Mouse (Mus musculus) G1E (cell line): ENCODE results near the gene Il20rb.

ENCODE experiments used
- CTCF ChIP-seq: IDR thresholded peaks from 2 replicates; pipeline ENCODE4 v1.5.1; 2012; ENCODE audit warnings: low read depth, low read length, inconsistent platforms, mixed read lengths
- GATA2 ChIP-seq: IDR thresholded peaks from 2 replicates; pipeline ENCODE4 v1.6.1; 2012; ENCODE audit warnings: low read depth, low read length, inconsistent platforms, borderline replicate concordance
- POLR2AphosphoS5 ChIP-seq: IDR thresholded peaks from 2 replicates; pipeline ENCODE4 v1.6.1; 2012; ENCODE audit warnings: low read depth, low read length, inconsistent platforms; ENCODE audit not compliant: insufficient replicate concordance

GRCm38 (mm10) chr9:100463771-100464170 lies 22.8 kb downstream of the Il20rb start:
- TF ChIP-seq CTCF = no peak
- TF ChIP-seq POLR2AphosphoS5 = no peak
- TF ChIP-seq GATA2 = no peak
